9 mouse cellular contexts compared by ENCODE assay signal in the genomic region with DNA sequence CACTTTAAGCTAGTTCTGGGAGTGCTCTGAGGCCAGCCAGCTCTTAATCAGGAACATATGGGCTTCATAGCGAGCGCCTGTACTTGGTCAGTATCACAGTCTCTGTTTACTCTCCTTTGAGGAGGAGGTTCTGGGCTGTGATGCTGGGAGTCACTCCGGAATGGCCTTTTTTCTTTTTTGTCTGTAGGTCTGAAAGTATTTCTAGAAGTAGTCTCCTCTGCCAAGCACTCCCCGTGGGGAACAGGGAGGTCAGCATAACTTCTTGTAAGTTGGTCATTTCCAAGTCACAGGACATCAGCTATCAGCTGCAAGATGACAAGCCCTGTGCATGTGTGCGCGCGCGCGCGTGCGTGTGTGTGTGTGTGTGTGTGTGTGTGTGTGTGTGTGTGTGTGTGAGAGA. TPM values are rescaled to one million over a fixed set of nuclear protein-coding genes. Genes with fewer than 3 reads are reported as not detected.
DNase-seq lines count a peak whose midpoint lies in the region; ATAC-seq lines count a peak whose summit lies in the region.
"Had no signal": no experiment of that assay in that cellular context is flagged by ENCODE, and none has a peak within 500 bp of the region (broad histone marks: within the 10 kb centered on the region; RNA-seq: fewer than 3 reads in every experiment).

No protein-coding gene starts in this region.

- H3K9ac ChIP-seq in embryonic facial prominence, embryonic 13.5 days = peak overlapping the region; percentile 22; the same call in 1 of the 2 replicates

- H3K36me3 ChIP-seq in embryonic facial prominence, embryonic 13.5 days = peaks cover 50% of the 10 kb centered on the region

- H3K4me2 ChIP-seq in embryonic facial prominence, embryonic 13.5 days = peak overlapping the region; percentile 18

- H3K27me3 ChIP-seq in embryonic facial prominence, embryonic 13.5 days = no peaks in the 10 kb centered on the region

- peaks cover 32% of the 10 kb centered on the region for H3K4me1 ChIP-seq in embryonic facial prominence, embryonic 13.5 days

- intact Hi-C loops in heart, postnatal 36 days (cut with DNase I) = no loop called here

- ATAC-seq in embryonic facial prominence, embryonic 13.5 days (ENCODE audit: insufficient number of reproducible peaks, insufficient read depth, low FRiP score, low TSS enrichment, low read depth) = no peak
- ATAC-seq in activated CD4-positive, CD25-positive, alpha-beta regulatory T cell, adult 4 months = no peak

- 45% methylated on average over 11 of the region's 11 CpGs for WGBS in embryonic facial prominence, embryonic 13.5 days

- peak overlapping the region; percentile 93 for H3K27ac ChIP-seq in embryonic facial prominence, embryonic 13.5 days
- H3K27ac ChIP-seq: macrophage had no signal

- H3K4me3 ChIP-seq in embryonic facial prominence, embryonic 13.5 days = no peak overlapping the region

- peak; percentile 33 for DNase-seq in ovary, adult 18-20 months (ENCODE audit: low spot score)
- DNase-seq in ovary, postnatal 10 days (ENCODE audit: low spot score) = no peak
- peak; percentile 60 to 64 for DNase-seq in heart, postnatal 36 days
- peak; percentile 48 for DNase-seq in lung, postnatal 25 days (ENCODE audit: low spot score)
- no peak for DNase-seq in frontal cortex, postnatal 14 days (ENCODE audit: low spot score in 2 of 2)
- no peak for DNase-seq in frontal cortex, postnatal 10 days (ENCODE audit: low spot score in 2 of 2)

- no peaks in the 10 kb centered on the region for H3K9me3 ChIP-seq in embryonic facial prominence, embryonic 13.5 days

RNA-seq across cellular contexts. Expression of a gene that starts 7.8 kb away (rescaled TPM):
- 105 and 111 TPM in 2 replicates for polyA plus RNA-seq in embryonic facial prominence, embryonic 13.5 days (2015; fragmentation: Nextera tagmentation; extraction: Ambion mirVana)
- 1 to 10 TPM; 4.4 to 4.6 TPM for total RNA-seq in heart, postnatal 36 days (2021)
- polyA plus RNA-seq in activated CD4-positive, CD25-positive, alpha-beta regulatory T cell, adult 4 months (2017; shearing (Covaris generic)) = 10 to 100 TPM; 18.7 to 25.8 TPM

RNA-seq across cellular contexts. Expression of a gene that starts 30.6 kb away (rescaled TPM):
- 20.8 and 22.6 TPM in 2 replicates for polyA plus RNA-seq in embryonic facial prominence, embryonic 13.5 days (2015; fragmentation: Nextera tagmentation; extraction: Ambion mirVana)
- 10 to 100 TPM; 50.5 to 54.2 TPM for total RNA-seq in heart, postnatal 36 days (2021)
- not detected for polyA plus RNA-seq in activated CD4-positive, CD25-positive, alpha-beta regulatory T cell, adult 4 months (2017; shearing (Covaris generic))

RNA-seq across cellular contexts. Expression of a gene that starts 44.6 kb away (rescaled TPM):
- polyA plus RNA-seq in embryonic facial prominence, embryonic 13.5 days (2015; fragmentation: Nextera tagmentation; extraction: Ambion mirVana) = 31.2 and 37.3 TPM in 2 replicates
- total RNA-seq in heart, postnatal 36 days (2021) = 1 to 10 TPM; 2.2 to 3.4 TPM
- 10 to 100 TPM; 12.6 to 20.6 TPM for polyA plus RNA-seq in activated CD4-positive, CD25-positive, alpha-beta regulatory T cell, adult 4 months (2017; shearing (Covaris generic))

Comparison
In these comparisons a context has a peak if more than half of its experiments do, and no peak if none do; other contexts are left out.
1. DNase-seq: peak in ovary, adult 18-20 months (single experiment), heart, postnatal 36 days (2 of 2) and lung, postnatal 25 days (single experiment); none in ovary, postnatal 10 days (single experiment), frontal cortex, postnatal 14 days (0 of 2) and frontal cortex, postnatal 10 days (0 of 2).
2. RNA of a gene that starts 30.6 kb away (polyA plus RNA-seq): 20.8 to 22.6 TPM in embryonic facial prominence, embryonic 13.5 days; not detected in activated CD4-positive, CD25-positive, alpha-beta regulatory T cell, adult 4 months; every median in the first group is over 10 times any median in the second.